Mouse (Mus musculus) left cerebral cortex, postnatal 14 days (tissue): ENCODE data around the gene Gm3448. TPM values are rescaled to one million over a fixed set of nuclear protein-coding genes. Genes with fewer than 3 reads are reported as not detected.
"Not testable (repeated sequence)": the region's sequence is repeated elsewhere in the genome, so short reads cannot be mapped to it uniquely, and the experiment has no call there.

Experiments
- DNase-seq, 2 experiments: peaks; one replicate each; pipeline ENCODE4 v3.0.0; 2021 to 2022; ENCODE audit warnings: low spot score in 2 of 2, mixed read lengths in 1 of 2
- intact Hi-C: fragments of 180-260 bp; cut with DNase I; formaldehyde crosslinking; loops from one replicate; pipeline ENCODE4 v1.15.1; 2025
- total RNA-seq, 2 experiments: library from RNA; stranded (reverse); gene quantifications; 2 replicates each; pipeline ENCODE4 v1.2.3; 2021

Gm3448 gene
- total RNA-seq, 2 experiments from 2014 or later: 4.5 to 8.1 TPM

- intact Hi-C loops, DNase-seq: not testable (repeated sequence)
Measured at GRCm38 (mm10) chr17:15052766-15053165, 11.4 kb upstream of the Gm3448 start.

GRCm38 (mm10) chr17:15050338-15050737, 9.0 kb upstream of the Gm3448 start:
- DNase-seq, intact Hi-C loops: not testable (repeated sequence)

- DNase-seq, intact Hi-C loops: not testable (repeated sequence)
Measured at GRCm38 (mm10) chr17:15040455-15040854, 882 bp downstream of the Gm3448 start.

GRCm38 (mm10) chr17:15031414-15031813, 9.9 kb downstream of the Gm3448 start:
- intact Hi-C loops, DNase-seq: not testable (repeated sequence)

GRCm38 (mm10) chr17:15025513-15025912, 15.8 kb downstream of the Gm3448 start:
- DNase-seq, intact Hi-C loops: not testable (repeated sequence)

GRCm38 (mm10) chr17:15024502-15025193, 16.7 kb downstream of the Gm3448 start:
- intact Hi-C loops: not testable (repeated sequence)

GRCm38 (mm10) chr17:15023878-15024492, 17.4 kb downstream of the Gm3448 start:
- intact Hi-C loops, DNase-seq: not testable (repeated sequence)

More at GRCm38 (mm10) chr17:15024502-15025193, 16.7 kb downstream of the Gm3448 start:
- DNase-seq: not testable (repeated sequence)

GRCm38 (mm10) chr17:15021503-15022220, 19.7 kb downstream of the Gm3448 start:
- intact Hi-C loops: not testable (repeated sequence)
- peak; percentile 13 to 35 for DNase-seq

GRCm38 (mm10) chr17:15009706-15010413, 31.5 kb downstream of the Gm3448 start, which contains the start of gene Gm3435:
Gene Gm3435 (plus strand): TSS chr17:15010176.
- intact Hi-C loops, DNase-seq: not testable (repeated sequence)

GRCm38 (mm10) chr17:15009088-15009487, 32.2 kb downstream of the Gm3448 start:
- intact Hi-C loops: not testable (repeated sequence)

GRCm38 (mm10) chr17:15000047-15000446, 41.3 kb downstream of the Gm3448 start:
- intact Hi-C loops, DNase-seq: not testable (repeated sequence)

More at GRCm38 (mm10) chr17:15009088-15009487, 32.2 kb downstream of the Gm3448 start:
- DNase-seq: not testable (repeated sequence)

- intact Hi-C loops, DNase-seq: not testable (repeated sequence)
Measured at GRCm38 (mm10) chr17:14994140-14994539, 47.2 kb downstream of the Gm3448 start.

GRCm38 (mm10) chr17:14993139-14993832, 48.1 kb downstream of the Gm3448 start:
- intact Hi-C loops, DNase-seq: not testable (repeated sequence)

- intact Hi-C loops, DNase-seq: not testable (repeated sequence)
Measured at GRCm38 (mm10) chr17:14992522-14993138, 48.7 kb downstream of the Gm3448 start.

GRCm38 (mm10) chr17:14990116-14990702, 51.1 kb downstream of the Gm3448 start:
- DNase-seq, intact Hi-C loops: not testable (repeated sequence)

GRCm38 (mm10) chr17:14978362-14979038, 62.8 kb downstream of the Gm3448 start, which contains the start of the genes 9030025P20Rik and Gm3417:
Gene 9030025P20Rik (plus strand): TSS chr17:14978468.
Gene Gm3417 (minus strand): TSS chr17:14978790.
- DNase-seq: not testable (repeated sequence)

GRCm38 (mm10) chr17:14977718-14978361, 63.5 kb downstream of the Gm3448 start:
- DNase-seq, intact Hi-C loops: not testable (repeated sequence)

More at GRCm38 (mm10) chr17:14978362-14979038, 62.8 kb downstream of the Gm3448 start, which contains the start of the genes 9030025P20Rik and Gm3417:
- intact Hi-C loops: not testable (repeated sequence)
